Mouse (Mus musculus): ENCODE measurements around the gene Nipal3.

The Nipal3 gene

DNA sequence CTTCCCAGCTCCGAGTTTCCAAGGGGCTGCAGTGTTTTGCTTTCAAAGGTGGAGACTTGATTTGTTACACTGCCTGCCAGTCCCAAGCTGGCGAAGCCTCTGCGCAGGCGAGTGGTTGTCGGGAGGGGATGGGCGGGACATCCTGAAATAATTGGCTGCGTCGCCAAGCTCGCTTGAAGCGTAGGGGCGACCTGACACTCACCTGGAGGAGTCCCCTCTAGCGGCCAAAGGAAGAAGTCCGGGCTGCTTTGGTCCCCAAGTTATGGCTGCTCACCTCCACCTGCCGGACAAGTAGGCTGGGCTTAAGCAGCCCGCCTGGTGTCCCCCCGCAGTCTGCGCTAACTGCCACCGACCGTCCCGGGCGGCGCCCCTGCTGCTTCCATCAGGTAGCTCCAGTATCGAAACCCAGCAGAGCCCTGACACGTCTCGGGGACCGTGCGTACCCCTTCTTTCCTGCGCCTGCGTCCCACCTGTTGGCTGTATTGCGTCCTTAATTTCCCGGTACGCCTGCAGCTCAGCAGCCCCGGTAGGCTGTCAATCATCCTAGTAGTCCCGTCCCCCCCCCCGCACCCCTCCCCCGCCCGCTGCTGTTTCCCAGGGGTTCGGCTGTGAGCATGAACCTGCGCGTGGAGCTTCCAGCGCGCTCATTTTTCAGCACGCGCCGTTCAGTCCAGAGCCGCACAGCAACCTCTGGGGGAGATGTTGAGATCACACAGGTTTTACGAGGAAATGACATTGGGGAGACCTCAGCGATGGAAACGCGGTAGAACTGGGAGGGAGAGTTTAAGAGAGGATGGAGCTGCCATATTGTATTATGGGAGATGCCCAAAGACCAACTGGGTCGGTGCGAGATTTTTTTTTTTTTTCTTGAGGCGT, at the start of gene Nipal3, which contains the start of gene Stpg1:
Gene Nipal3 (minus strand): TSS at position 518 of the 876 bp plus-strand sequence.
Gene Stpg1 (plus strand): TSS at position 270 of the 876 bp plus-strand sequence.
- DNase-seq (ENCODE audit: low spot score): peak; percentile 88

DNA sequence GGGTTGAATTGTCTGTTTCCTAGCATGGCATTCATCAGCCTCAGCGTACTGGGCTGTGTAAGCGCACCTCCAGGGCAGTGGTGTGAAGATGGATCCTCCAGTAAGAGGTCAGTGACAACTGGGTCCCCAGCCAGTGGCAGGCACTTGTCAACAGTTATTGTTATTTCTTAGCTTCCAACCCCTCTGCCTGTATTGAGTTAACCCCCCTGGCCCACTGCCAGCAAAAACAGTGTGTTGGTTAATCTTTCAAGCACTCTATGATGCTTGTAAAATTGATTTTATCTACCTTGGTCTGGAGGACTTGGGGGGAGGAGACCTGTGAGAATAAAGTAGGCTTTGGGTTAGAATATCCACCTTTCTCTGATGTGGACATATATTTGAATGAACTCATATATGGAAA, 49.4 kb upstream of the Nipal3 start:
- no peak for DNase-seq (ENCODE audit: low spot score)

DNA sequence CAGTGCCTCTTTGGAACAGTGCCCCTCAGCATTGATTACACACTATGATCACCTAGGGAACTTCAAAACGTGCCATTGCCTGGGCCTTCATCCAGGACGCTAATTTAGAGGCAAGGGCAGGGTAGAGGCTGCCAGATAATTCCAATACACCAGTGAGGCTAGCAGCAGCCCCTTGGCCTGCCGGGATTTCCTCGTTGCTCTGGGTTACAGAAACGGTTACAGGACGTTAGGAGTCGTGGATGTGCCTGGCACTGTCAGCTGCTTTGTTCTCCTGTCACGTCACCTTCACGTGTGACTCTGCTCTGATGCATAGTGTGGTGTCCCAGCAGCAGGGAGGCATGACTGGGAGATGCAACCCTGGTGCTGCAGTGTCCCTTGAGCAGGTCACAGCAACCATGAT, 45.2 kb upstream of the Nipal3 start:
- no peak for DNase-seq (ENCODE audit: low spot score)

DNA sequence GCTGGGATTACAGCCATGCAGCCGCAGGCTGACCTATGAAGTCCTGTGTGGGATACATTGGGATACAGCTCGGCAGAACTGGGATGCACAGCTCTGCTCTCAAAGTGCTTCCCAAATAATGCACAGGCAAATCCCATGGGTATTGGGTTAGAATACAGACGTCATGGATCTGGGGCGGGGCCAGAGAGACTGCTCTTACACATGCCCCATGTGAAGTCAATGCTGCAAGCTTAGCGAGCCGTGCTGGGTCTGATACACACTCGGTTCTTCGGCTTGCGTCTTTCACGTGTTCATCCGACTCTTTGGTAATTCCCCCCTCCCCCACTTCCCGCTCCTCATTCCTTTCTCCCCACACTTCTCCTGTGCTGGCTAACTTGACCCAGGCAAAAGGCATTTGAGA, 44.2 kb upstream of the Nipal3 start:
- DNase-seq (ENCODE audit: low spot score): no peak

DNA sequence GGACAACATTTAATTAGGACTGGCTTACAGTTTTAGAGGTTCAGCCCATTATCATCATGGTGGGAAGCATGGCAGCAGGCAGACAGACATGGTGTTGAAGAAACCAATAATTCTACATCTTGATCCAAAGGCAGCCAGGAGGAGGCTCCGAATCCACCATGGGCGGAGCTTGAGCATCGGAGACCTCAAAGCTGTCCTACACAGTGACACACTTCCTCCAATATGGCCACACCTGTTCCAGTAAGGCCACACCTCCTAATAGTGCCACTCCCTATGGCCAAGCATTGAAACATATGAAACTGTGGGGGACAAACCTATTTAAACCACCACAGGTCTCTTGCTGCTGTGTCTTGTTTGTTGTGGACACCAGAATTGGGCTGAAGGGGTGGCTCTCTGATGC, 40.2 kb upstream of the Nipal3 start:
- no peak for DNase-seq (ENCODE audit: low spot score)

DNA sequence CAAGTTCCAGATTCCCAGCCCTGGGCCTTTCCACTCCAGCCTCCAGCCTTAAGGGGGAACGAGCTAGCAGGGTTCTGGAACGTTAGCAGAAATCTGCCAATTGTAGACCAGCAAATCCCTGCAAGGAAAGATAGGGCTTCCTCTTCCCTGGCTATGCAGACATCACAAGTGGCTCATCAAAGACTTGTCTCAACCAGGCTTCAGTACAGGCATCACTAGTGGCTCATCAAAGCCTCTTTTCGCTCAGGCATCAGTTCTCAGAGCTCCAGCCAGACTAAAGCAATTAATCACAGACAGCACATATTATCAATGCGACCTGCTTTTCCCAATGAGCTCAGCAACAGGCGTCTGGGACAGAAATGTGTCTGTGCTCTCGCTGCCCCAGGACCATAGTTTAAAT, 38.2 kb upstream of the Nipal3 start:
- no peak for DNase-seq (ENCODE audit: low spot score)

DNA sequence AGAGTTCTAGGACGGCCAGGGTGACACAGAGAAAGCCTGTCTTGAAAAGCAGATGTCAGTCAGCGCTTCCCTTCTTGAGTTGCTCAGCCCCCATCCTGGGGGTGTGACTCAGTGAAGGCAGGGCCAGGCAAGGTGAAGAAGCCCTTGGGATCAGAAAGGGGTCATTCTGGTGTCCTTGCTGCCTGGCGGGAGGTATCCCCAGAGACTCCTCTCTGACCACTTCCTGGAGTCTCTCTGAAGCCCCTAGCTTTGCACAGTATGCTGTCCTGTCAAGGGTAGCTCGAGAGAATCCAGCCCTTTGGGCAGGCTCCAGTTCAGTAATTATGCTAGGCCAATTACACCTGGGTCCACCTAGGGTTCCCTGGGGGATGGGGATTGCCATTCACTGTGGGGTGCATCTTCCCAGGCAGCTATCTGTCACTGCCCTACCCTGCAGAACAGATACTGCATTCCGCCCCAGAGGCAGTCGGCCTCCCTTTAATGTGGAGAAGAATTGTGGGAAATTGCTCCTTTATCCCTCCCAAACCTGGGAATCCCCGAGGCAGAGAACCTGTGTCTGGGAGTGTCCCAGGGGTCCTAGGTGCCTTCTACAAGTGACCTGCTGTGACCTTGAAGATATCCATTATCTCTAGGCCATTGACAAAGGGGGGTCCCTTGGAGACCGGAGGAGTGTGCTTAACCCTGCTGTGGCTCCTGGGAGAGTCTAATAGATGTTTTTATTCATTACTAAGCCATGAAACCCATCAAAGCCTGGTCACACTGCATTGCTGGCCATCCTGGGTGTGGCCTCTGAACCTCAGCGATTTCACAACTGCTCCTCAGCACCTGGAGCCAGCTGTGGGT, 37.2 kb upstream of the Nipal3 start:
- DNase-seq (ENCODE audit: low spot score): no peak

DNA sequence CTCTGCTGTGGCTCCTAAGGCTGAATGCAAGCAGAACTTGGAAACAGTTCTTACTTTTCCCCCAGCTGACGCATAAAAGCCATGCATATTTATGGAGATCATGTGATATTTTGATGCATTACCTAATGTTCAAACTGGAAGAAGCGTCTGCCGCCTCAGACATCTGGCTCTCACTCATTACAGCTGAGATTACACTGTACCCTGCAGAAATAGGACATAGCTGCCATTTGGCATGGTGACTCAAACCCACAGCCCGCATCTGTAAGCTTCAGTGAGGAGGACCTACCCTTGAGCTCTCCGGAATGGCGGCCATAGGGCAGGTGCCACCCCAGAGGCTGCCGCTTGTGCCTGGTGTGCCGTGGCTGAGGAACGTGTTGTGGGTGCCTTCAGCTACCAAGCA, 36.4 kb upstream of the Nipal3 start:
- DNase-seq (ENCODE audit: low spot score): peak; percentile 53

DNA sequence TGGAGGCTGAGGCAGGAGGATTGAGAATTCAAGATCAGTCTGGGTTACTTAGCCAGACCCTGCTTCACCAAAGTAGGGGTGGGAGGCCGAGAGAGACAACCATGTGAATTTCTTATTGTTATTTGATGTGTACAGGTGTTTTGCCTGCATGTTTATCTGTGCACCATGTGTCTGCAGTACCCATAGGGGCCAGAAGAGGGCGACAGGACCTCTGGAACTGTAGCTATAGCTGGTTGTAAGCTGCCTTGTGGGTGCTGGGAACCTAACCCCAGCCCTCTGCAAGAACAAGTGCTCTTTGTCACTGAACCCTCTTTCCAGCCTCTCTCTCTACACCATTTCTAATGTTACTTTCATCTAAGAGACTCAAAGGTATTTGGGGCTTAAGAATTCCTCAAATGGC, 35.4 kb upstream of the Nipal3 start:
- DNase-seq (ENCODE audit: low spot score): no peak

DNA sequence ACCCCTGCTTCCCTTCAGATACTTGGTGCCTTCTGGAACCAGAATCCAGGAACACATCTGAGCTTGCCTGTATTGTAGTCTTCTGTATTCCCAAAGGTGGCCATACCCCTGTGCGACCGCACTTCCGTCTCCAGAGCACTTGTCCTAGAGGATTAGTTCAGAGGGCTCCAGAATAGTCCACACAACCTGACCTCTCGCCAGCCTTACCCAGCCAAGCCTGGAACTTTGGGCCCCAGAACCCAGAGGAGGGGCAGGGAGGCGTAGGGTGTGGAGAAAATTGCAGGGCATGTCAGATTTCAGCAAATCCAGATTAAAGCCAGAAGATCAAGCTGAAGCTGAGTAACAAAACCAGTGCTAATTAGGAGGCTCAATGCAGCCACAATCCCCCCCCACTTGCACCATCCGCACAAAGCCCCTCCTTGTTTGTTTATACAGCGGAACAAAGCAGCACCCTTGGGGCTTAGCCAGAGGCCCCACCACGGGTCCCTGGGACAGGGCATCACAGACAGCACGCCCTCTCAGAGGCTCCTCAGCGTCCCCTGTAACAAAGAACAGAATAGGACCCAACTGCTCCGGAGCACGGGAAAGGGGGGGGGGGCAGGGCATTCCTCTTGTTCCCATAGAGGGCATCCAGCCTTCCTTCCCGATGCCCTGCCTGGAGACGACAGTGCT, 31.3 kb upstream of the Nipal3 start:
- no peak for DNase-seq (ENCODE audit: low spot score)

DNA sequence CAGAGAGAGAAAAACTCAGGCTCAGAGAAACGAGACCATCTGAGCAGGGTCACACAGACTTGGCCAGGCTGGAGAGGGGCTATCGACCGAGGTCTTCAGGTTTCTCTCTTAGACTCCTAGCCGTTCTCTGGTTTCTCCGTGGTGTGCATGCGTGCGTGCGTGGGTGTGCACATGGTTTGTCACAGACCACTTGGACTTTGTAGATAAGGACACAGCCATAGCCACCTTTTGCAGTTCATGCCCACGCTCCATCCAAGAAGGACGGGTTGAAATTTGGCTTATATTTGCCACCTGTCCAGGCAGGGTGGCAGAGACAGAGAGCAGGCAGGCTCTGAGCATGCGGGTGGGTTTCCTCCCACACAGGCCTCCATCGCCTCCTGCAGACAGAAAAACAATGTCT, 30.2 kb upstream of the Nipal3 start:
- no peak for DNase-seq (ENCODE audit: low spot score)

DNA sequence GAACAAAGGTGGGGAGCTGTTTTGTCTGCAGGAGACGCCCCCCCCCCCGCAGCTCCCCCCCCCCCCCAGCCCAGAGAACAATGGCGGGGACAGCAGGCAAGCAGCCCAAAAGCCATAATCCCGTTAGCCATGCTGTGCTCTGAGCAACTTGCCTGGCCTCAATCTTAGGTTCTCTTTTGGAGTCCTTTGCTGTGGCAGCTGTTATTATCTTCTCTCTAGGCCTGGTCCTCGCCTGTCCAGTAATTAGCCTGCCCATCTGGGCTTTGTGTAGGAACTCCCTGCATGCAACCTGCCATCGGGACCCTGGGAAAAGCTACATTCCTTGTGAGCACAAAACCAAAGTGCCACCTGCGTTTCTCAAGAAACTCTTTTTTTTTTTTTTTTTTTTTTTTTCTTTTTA, 29.1 kb upstream of the Nipal3 start:
- no peak for DNase-seq (ENCODE audit: low spot score)

DNA sequence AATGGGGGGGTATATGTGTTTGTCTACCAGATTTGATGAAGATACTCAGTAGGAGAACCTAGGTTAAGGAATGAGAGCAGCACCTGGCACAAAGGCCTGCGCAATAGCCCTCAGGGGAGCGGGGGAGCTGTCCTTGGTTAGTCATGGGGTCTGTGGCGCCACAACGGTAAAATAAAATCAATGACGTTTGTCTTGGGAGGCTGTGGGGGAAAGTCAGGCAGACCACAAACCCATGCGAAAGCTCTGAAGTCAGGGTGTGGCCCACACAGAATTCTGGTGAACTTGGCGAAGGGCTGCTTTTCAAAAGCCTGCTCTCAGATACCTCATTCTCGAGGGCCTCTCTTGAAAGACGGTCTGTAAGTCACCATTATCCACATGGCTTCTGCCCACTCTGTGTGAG, 25.6 kb upstream of the Nipal3 start:
- no peak for DNase-seq (ENCODE audit: low spot score)

DNA sequence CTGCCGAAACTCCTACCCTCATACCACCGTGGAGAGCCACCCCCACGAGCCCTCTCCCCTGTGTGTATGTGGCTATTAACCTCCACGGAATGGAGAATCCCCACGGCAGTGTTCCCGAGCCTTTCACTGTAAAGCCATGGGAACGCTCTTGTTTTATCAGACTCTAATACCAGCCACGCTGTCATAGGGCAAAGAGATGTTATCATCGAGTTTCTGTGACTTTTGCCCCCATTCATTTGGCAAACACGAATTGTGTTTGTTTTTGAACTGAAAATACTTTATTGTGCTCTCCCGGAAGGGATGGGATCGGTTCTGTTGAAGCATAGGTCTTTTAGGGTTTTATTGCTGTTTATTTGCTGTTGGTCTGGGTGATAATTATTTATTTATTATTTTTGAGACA, 23.3 kb upstream of the Nipal3 start:
- DNase-seq (ENCODE audit: low spot score): no peak

DNA sequence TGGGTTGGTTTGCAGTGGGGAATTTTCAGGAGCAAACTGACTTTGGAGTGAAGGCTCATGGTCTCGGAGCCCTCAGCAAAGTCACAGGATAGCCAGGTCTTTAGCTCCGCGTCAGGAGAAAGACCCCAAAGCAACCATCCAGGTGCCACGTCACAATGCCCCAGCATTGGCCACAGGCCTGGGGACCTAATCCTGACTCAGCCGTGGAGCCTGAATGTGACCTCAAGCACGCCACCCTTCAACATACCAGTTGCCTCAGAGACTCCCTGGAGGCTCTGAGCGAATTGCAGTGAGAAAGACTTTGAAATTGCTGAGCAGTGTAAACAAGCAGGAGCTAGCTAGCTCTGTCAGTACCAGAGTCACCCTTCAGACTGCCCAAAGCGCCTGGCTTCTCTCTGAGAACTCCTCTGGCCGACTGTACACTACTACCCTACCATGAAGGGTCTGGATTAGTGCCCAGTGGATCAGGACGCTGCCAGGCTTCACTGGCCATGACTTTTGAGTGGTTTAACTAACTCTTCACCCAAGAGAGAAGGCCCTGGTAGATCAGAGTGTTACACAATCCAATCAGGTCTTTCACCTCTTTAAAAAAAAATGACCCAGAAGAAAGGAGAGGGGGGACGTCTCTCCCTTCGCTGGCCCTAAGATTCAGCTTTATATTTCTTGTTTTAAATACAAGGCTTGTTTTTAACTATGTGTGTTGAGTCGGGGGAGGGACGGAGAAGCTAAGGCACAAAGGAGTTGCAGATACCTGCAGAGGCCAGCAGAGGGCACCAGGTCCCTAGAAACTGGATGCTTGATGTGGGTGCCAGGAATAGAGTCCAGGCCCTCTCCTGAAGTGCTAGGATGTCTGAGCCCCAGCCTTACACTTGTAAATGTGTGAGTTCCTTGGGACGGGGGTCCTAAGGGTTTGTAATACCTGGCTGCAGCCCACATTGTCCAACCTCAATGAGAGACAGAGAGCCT, 21.8 kb upstream of the Nipal3 start:
- DNase-seq (ENCODE audit: low spot score): peak; percentile 31

DNA sequence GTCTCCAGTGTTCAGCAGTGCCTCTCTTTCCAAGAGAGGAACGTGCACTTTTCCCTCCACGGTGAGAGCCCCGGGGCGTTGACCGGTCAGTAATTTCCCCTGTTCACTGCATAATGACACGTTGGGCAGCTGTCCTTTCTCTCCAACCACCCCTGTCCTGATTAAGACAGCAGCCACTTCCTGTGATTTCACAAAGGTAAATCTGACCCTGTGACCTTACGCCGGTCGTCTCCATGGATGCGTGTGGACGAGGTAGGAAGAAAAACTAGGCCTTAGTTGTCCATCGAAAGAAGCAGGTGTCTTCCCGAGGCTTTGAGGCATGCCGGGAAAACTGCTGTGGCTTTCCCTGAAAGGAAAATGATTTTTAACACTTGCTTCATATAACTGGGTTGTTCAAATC, 20.1 kb upstream of the Nipal3 start:
- DNase-seq (ENCODE audit: low spot score): no peak

DNA sequence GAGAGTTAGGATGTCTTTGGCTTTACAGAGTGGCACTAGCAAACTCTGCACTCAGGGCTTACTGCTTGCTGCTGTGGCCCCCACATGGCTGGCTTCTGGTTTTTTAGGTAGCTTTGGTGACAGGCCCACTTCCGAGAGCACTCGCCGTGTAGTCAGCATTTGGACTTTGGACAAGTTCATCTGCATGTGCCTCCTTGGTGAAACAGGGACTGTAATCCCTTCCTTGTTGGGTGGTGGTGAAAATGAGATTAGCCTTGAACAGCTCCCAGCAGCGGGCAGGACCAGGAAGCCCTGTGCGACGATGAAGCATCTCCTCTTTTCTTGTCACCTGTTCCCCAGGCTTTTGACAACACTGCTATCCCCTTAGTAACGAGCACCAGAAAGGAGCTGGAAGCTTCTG, 19.0 kb upstream of the Nipal3 start:
- no peak for DNase-seq (ENCODE audit: low spot score)

DNA sequence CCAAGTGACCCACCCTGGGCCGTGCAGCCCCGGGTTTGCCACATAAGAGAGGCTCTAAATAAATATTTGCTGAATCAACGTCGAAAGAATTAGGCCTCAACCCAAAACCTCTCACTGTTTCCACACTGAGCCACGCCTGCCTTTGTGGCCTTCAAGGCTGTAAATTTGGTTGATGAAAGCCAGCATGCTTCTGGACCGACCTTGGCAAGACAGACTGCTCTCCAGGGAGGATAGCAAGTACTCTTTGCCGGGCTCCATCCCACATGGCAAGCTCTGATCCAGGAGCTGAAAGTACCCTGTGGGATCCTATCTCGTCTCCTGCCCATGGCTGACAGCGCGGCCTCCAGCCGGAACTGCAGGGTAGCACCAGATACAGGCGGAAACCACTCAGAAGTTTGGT, 14.7 kb upstream of the Nipal3 start:
- no peak for DNase-seq (ENCODE audit: low spot score)

DNA sequence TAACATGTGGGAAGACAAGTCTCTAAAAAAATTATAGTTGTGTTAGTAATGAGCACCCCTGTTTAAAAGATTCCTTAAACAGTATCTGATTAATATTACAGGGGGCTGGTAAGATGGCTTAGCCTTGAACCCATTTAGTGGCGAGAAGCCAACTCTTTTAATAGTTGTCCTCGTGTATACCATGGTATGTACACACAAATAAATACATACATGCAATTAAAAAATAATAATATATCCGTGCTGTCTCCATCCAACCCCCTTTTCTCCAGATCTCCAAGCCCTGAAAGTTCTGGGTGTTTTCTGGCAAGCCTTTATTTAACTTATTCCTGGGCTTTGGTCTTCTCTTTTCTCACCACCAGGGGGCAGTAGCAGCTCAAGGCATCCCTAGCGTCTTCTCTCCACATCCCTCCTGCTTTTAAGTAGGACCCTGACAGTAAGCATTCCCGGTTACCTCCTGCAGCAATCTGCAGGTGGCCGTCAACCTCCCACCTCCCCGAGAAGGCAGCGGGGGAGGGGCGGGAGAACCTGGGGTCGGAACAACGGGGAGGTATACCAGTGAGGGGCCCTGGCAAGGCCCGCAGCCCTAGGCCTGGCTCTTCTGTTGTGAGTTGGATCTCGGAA, 13.7 kb upstream of the Nipal3 start:
- peak; percentile 84 for DNase-seq (ENCODE audit: low spot score)

DNA sequence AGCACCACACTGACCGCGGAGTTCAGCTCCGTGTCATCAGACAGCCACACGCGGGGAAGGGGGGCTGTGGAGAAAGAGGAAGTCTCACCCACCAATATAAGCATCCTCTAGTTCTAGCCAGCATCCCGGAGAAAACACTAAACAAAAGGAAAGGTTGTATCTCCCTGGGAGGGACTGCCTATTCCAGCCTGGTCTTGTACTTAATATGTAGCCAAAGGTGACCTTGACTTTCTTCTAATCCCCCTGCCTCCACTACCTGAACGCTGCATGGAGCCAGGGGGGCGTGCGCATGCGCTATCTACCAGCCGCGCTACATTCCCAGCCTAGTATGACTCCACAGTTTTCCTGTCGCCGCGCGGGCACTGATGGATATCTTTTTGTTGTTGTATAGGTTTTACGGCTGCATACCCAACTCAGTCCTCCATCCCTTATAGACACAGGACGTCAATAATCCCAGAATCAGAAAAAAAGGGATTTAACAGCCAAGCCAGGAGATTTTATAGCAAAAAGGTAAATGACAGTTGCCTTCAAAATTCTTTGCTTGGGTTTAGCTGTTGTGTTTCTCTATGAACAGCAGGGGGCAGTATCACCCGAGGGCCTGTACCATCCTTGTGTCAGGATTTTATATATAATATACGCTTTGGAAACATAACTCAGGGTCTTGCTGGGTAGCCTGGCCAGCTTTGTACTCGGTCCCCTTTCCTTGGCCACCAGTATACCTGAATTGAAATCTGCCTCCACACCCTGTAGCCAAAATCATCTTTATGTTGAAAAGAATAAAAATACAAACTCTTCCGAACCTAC, 12.9 kb upstream of the Nipal3 start:
- DNase-seq (ENCODE audit: low spot score): peak; percentile 67
